Mouse (Mus musculus) C2C12 (cell line): Measurements from ENCODE around the gene Olfr895. TPM values are rescaled to one million over a fixed set of nuclear protein-coding genes. Genes with fewer than 3 reads are reported as not detected.

Experiments
- H3K27me3 ChIP-seq: one replicate; pipeline ENCODE4 v1.6.1; 2011; ENCODE audit not compliant: control insufficient read depth, insufficient read depth, insufficient read length
- H3K36me3 ChIP-seq: one replicate; pipeline ENCODE4 v1.6.1; 2011; ENCODE audit not compliant: control insufficient read depth, insufficient read depth
- H3K4me3 ChIP-seq: one replicate; pipeline ENCODE4 v1.5.1; 2011; ENCODE audit warnings: mild to moderate bottlenecking, control low read depth; ENCODE audit not compliant: poor library complexity, insufficient read depth, severe bottlenecking
- H3K79me2 ChIP-seq: one replicate; pipeline ENCODE4 v1.6.1; 2011; ENCODE audit not compliant: control insufficient read depth, insufficient read depth
- H3K79me3 ChIP-seq: one replicate; pipeline ENCODE4 v1.6.1; 2011; ENCODE audit warnings: low read depth, control low read depth
- H3ac ChIP-seq: one replicate; pipeline ENCODE3; 2011; ENCODE audit warnings: low read depth; ENCODE audit not compliant: control insufficient read depth, insufficient read length
- CEBPB ChIP-seq: IDR thresholded peaks from one replicate; pipeline ENCODE4 v1.6.1; 2011; ENCODE audit warnings: low read depth, mild to moderate bottlenecking, control low read depth, moderate library complexity
- CTCF ChIP-seq: IDR thresholded peaks from one replicate; pipeline ENCODE4 v1.5.1; 2011; ENCODE audit not compliant: control insufficient read depth, insufficient read depth, insufficient read length
- FOSL1 ChIP-seq: IDR thresholded peaks from one replicate; pipeline ENCODE4 v1.8.0; 2011; ENCODE audit warnings: mild to moderate bottlenecking, low read length; ENCODE audit not compliant: poor library complexity, insufficient read depth, severe bottlenecking
- MAX ChIP-seq: IDR thresholded peaks from one replicate; pipeline ENCODE4 v1.6.1; 2011; ENCODE audit warnings: mild to moderate bottlenecking, control low read depth
- MYOD1 ChIP-seq: IDR thresholded peaks from one replicate; pipeline ENCODE4 v1.6.1; 2011; ENCODE audit warnings: low read depth; ENCODE audit not compliant: control insufficient read depth, insufficient read length
- MYOG ChIP-seq: IDR thresholded peaks from one replicate; pipeline ENCODE4 v1.6.1; 2011; ENCODE audit not compliant: control insufficient read depth, insufficient read length; ENCODE audit errors: extremely low read depth
- USF1 ChIP-seq: IDR thresholded peaks from one replicate; pipeline ENCODE4 v1.6.1; 2011; ENCODE audit warnings: low read depth, mild to moderate bottlenecking, control low read depth, moderate library complexity
- long read RNA-seq, 2 experiments: library from polyadenylated mRNA; unstranded; transcript quantifications; one replicate each; pipeline ENCODE4 v2.0.0; 2019 to 2020
- polyA plus RNA-seq: library from polyadenylated mRNA; unstranded; fragments of >200 nt; fragmentation: generic; extraction: Trizol; gene quantifications from one replicate; pipeline ENCODE4 v1.2.1, GENCODE M21; 2012; ENCODE audit warnings: missing spikeins

The Olfr895 gene
- not detected for polyA plus RNA-seq
- long read RNA-seq, experiment 1 = 0 reads
- long read RNA-seq, experiment 2 = 0 reads

DNA sequence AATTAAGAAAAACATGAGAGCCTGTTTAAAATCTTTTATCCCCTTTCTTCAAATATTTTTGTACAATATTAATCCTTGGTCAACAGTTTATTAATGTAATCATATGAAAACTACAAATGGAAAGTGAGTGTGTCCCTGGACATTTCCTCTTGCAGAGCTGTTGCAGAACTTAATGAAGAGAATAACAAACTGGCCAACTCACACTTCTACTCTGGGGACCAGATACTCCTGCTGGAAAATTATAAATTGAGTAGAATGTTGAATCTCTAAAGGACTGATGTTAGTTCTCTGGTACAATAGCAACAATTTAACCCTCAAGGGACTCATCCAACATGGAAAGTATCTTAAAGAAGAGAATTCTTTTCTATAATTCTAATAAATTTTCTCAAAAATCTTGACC is at the start of gene Olfr895:
TSS of gene Olfr895 (plus strand) at position 301 of the 400 bp plus-strand sequence.
- H3K4me3 ChIP-seq = no peak within 1 kb of the TSS
- no peak within 1 kb of the TSS for H3ac ChIP-seq
- no peaks in the 10 kb centered on the region for H3K36me3 ChIP-seq
- H3K79me3 ChIP-seq = no peaks in the 10 kb centered on the region
- H3K27me3 ChIP-seq = no peaks in the 10 kb centered on the region
- H3K79me2 ChIP-seq = no peaks in the 10 kb centered on the region
- TF ChIP-seq MYOD1 = no peak
- TF ChIP-seq FOSL1 = no peak
- no peak for TF ChIP-seq CTCF
- no peak for TF ChIP-seq USF1
- no peak for TF ChIP-seq CEBPB

GRCm38 (mm10) chr9:38252474-38252873 is 15.2 kb upstream of the Olfr895 start, which contains the start of gene Olfr143:
Olfr143 (plus strand) TSS chr9:38252774.
- H3ac ChIP-seq = no peak within 1 kb of the TSS
- H3K4me3 ChIP-seq = no peak within 1 kb of the TSS
- no peak for TF ChIP-seq MAX
- TF ChIP-seq USF1 = no peak
- no peak for TF ChIP-seq CTCF
- no peak for TF ChIP-seq MYOD1
- TF ChIP-seq CEBPB = no peak
- no peak for TF ChIP-seq MYOG
- no peak for TF ChIP-seq FOSL1
- no peaks in the 10 kb centered on the region for H3K27me3 ChIP-seq
- H3K79me3 ChIP-seq = no peaks in the 10 kb centered on the region
- H3K36me3 ChIP-seq = no peaks in the 10 kb centered on the region
- H3K79me2 ChIP-seq = no peaks in the 10 kb centered on the region

GRCm38 (mm10) chr9:38290807-38291206 is 23.2 kb downstream of the Olfr895 start, which contains the start of gene Olfr896-ps1:
Olfr896-ps1 (plus strand) TSS chr9:38291107.
- no peak within 1 kb of the TSS for H3K4me3 ChIP-seq
- no peaks in the 10 kb centered on the region for H3K36me3 ChIP-seq
- H3K79me2 ChIP-seq = no peaks in the 10 kb centered on the region
- no peaks in the 10 kb centered on the region for H3K79me3 ChIP-seq
- H3K27me3 ChIP-seq = no peaks in the 10 kb centered on the region
- TF ChIP-seq CTCF = no peak
- no peak for TF ChIP-seq MAX
- TF ChIP-seq CEBPB = no peak
- no peak for TF ChIP-seq USF1
- no peak within 1 kb of the TSS for H3ac ChIP-seq

Other genes with a start within 250 kb of the Olfr895 start
- not detected for gene Olfr883, start 242.0 kb upstream of the Olfr895 start, polyA plus RNA-seq
- gene Olfr884, start 221.3 kb upstream of the Olfr895 start, polyA plus RNA-seq = not detected
- not detected for gene Olfr885, start 206.5 kb upstream of the Olfr895 start, polyA plus RNA-seq
- gene Olfr887, start 183.8 kb upstream of the Olfr895 start, polyA plus RNA-seq = not detected
- gene Olfr888, start 159.7 kb upstream of the Olfr895 start, polyA plus RNA-seq = not detected
- 0.04 TPM for gene Olfr889, start 152.7 kb upstream of the Olfr895 start, polyA plus RNA-seq
- not detected for gene Olfr890, start 125.3 kb upstream of the Olfr895 start, polyA plus RNA-seq
- not detected for gene Olfr891, start 87.0 kb upstream of the Olfr895 start, polyA plus RNA-seq
- not detected for gene Olfr893, start 59.5 kb upstream of the Olfr895 start, polyA plus RNA-seq
- gene Olfr894, start 49.8 kb upstream of the Olfr895 start, polyA plus RNA-seq = not detected
- gene Olfr143, start 15.1 kb upstream of the Olfr895 start, polyA plus RNA-seq = not detected
- not detected for gene Olfr896-ps1, start 23.3 kb downstream of the Olfr895 start, polyA plus RNA-seq
- not detected for gene Olfr25, start 61.2 kb downstream of the Olfr895 start, polyA plus RNA-seq
- not detected for gene Olfr898, start 80.6 kb downstream of the Olfr895 start, polyA plus RNA-seq
- not detected for gene Olfr250, start 99.0 kb downstream of the Olfr895 start, polyA plus RNA-seq
- not detected for gene Olfr251, start 109.2 kb downstream of the Olfr895 start, polyA plus RNA-seq
- 0.04 TPM for gene Olfr147, start 133.8 kb downstream of the Olfr895 start, polyA plus RNA-seq
- gene Olfr901, start 161.6 kb downstream of the Olfr895 start, polyA plus RNA-seq = 0.04 TPM
- not detected for gene Olfr902, start 179.8 kb downstream of the Olfr895 start, polyA plus RNA-seq
- gene Olfr904, start 195.3 kb downstream of the Olfr895 start, polyA plus RNA-seq = not detected
- gene Olfr905, start 203.3 kb downstream of the Olfr895 start, polyA plus RNA-seq = not detected
- gene Olfr906, start 219.2 kb downstream of the Olfr895 start, polyA plus RNA-seq = not detected
- gene Olfr907, start 227.9 kb downstream of the Olfr895 start, polyA plus RNA-seq = not detected